Mouse (Mus musculus) B cell, adult 62 days (primary cell): Measurements from ENCODE around the gene Ikbke. TPM values are rescaled to one million over a fixed set of nuclear protein-coding genes. Genes with fewer than 3 reads are reported as not detected.

Experiments
- total RNA-seq: library from RNA; stranded (reverse); gene quantifications from 4 replicates; pipeline ENCODE4 v1.2.4, GENCODE M21; 2023

Gene Ikbke
- total RNA-seq = 19.1 to 24.0 TPM (median 22.1 TPM) in 4 replicates

DNA sequence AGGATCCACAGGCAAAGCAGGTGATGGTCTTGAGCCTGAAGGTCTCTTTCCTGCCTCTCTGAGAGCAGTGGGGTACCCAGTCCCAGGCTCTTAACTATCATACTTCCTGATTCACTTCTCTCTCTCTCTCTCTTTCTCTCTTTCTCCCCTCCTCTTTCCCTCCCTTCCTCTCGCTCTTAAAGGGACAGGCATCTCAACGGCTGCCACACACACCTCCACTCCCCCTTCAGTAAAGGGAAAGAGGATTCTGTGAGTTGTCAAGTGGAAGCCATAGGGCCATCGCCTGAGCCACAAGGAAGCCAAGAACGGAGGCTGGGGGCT lies at the start of gene Ikbke:
TSS of gene Ikbke (minus strand) at position 151 of the 321 bp plus-strand sequence.

DNA sequence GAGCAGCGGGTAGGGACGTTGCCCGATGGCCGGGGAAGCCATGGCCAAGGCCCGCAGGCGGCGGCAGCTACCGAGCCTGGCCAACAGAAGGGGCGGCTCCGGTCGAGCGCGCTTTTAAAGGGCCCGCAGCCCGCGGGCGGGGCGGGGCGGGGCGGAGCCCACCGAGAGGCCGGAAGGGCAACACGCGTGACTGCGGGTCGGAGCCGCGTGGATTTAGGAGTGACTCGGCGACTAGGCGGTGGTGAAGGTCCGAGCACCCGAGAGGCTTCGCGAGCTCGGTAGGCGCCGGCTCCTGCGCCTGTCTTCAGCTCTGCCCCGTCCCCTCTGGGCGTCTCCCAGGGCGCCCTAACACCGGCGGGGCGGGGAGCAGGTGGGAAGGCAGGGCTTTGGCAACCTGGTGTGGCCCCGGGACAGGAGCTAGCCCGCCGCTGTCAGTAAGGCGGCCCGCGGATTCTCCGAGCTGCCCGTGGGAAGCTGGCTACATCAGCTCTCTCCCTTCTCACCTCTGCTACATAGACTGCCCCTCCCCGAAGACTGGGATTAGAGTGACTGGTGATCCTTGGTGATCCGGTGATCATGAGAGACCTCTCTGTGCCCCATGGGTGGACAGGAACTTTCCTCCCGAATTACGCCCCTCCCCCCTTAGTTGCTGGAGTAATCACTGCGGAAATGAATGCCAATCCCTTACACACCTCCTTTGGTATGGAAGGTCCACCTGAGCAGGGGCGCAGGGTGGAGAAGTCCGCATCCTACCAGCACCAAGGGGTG lies 34.1 kb downstream of the Ikbke start, which contains the start of gene Rassf5:
TSS of gene Rassf5 (minus strand) at position 170 of the 768 bp plus-strand sequence.

Other genes starting within 250 kb of the Ikbke start
- gene Mapkapk2, start 181.8 kb downstream of the Ikbke start, total RNA-seq = 102 to 104 TPM (median 103 TPM) in 4 replicates
- gene Dyrk3, start 141.3 kb downstream of the Ikbke start, total RNA-seq = 22.1 to 32.8 TPM (median 26.2 TPM) in 4 replicates
- 33.9 to 37.1 TPM (median 35.3 TPM) in 4 replicates for gene Eif2d, start 126.4 kb downstream of the Ikbke start, total RNA-seq
- gene Rassf5, start 34.3 kb downstream of the Ikbke start, total RNA-seq = 120 to 128 TPM (median 124 TPM) in 4 replicates
- 27.9 to 35.4 TPM (median 30.3 TPM) in 4 replicates for gene Srgap2, start 247.7 kb upstream of the Ikbke start, total RNA-seq
- 0.27 to 0.56 TPM (median 0.52 TPM) in 3 of 4 replicates, not detected in the other for gene Fam72a, start 248.3 kb upstream of the Ikbke start, total RNA-seq